Mouse (Mus musculus) bone marrow, adult 2 months (tissue): ENCODE data around the gene Ccnj.

Experiments used
- CTCF ChIP-seq: fragments of 200-500 bp; IDR thresholded peaks from 2 replicates; pipeline ENCODE4 v1.5.1; 2011; ENCODE audit warnings: low read length, control low read depth; ENCODE audit not compliant: control insufficient read depth, insufficient read depth
- POLR2A ChIP-seq: fragments of 200-500 bp; IDR thresholded peaks from 2 replicates; pipeline ENCODE4 v1.6.1; 2011; ENCODE audit warnings: low read depth, mild to moderate bottlenecking, control low read depth, low read length, borderline replicate concordance; ENCODE audit not compliant: control insufficient read depth

GRCm38 (mm10) chr19:40788715-40789084 is 42.4 kb upstream of the Ccnj start:
- TF ChIP-seq POLR2A (no peak), CTCF (no peak)
